Mouse (Mus musculus): ENCODE measurements around the gene Alkal2. TPM values are rescaled to one million over a fixed set of nuclear protein-coding genes. Genes with fewer than 3 reads are reported as not detected.

Alkal2 gene
- polyA plus RNA-seq, 1 experiment from 2014 or later: 6.2 TPM

- ATAC-seq (ENCODE audit: low FRiP score, low TSS enrichment) (no peak), DNase-seq (ENCODE audit: low spot score) (no peak)
- no peaks in the 10 kb centered on the region for H3K36me3 ChIP-seq (ENCODE audit: control insufficient read depth, insufficient read depth, low read length)
- TF ChIP-seq CTCF (IDR thresholded peaks at IDR 0.05; ENCODE audit: low read depth) (no peak), EP300 (optimal IDR thresholded peaks at IDR 0.05) (no peak)
- H3K4me3 ChIP-seq (ENCODE audit: low read depth, low read length): peak overlapping the region; percentile 68
- peak overlapping the region; percentile 82 for H3K9ac ChIP-seq (ENCODE audit: low read length)
- peak overlapping the region; percentile 86 for H3K4me2 ChIP-seq (replicated peaks; ENCODE audit: low read depth)
- no peaks in the 10 kb centered on the region for H3K9me3 ChIP-seq (ENCODE audit: control insufficient read depth, low read length)
- 9% methylated on average over 8 of the region's 8 CpGs for WGBS
- no peaks in the 10 kb centered on the region for H3K27me3 ChIP-seq (ENCODE audit: control insufficient read depth, insufficient read depth, low read length)
- H3K4me1 ChIP-seq (replicated peaks; ENCODE audit: control insufficient read depth, insufficient read depth): peaks cover 5% of the 10 kb centered on the region
- peak overlapping the region; percentile 41; the same call in 1 of the 2 replicates for H3K27ac ChIP-seq (replicated peaks)
These were observed 26.7 kb downstream of the Alkal2 start for GRCm38 (mm10) chr12:30910860-30911259.

- Histone ChIP-seq H3K4me2 (replicated peaks; ENCODE audit: low read depth) (peak within 1 kb of the TSS; percentile 86), H3K27me3 (ENCODE audit: control insufficient read depth, insufficient read depth, low read length) (no peaks in the 10 kb centered on the region), H3K4me3 (ENCODE audit: low read depth, low read length) (peak within 1 kb of the TSS; percentile 68), H3K9me3 (ENCODE audit: control insufficient read depth, low read length) (no peaks in the 10 kb centered on the region), H3K27ac (replicated peaks) (peak within 1 kb of the TSS; percentile 41), H3K4me1 (replicated peaks; ENCODE audit: control insufficient read depth, insufficient read depth) (peaks cover 5% of the 10 kb centered on the region), H3K9ac (ENCODE audit: low read length) (peak within 1 kb of the TSS; percentile 82), H3K36me3 (ENCODE audit: control insufficient read depth, insufficient read depth, low read length) (no peaks in the 10 kb centered on the region)
- WGBS: under 1% methylated on average over 52 of the region's 52 CpGs
- ATAC-seq (ENCODE audit: low FRiP score, low TSS enrichment) (peak; percentile 95), DNase-seq (ENCODE audit: low spot score) (peak; percentile 95)
- TF ChIP-seq CTCF (IDR thresholded peaks at IDR 0.05; ENCODE audit: low read depth): no peak
- TF ChIP-seq EP300 (optimal IDR thresholded peaks at IDR 0.05): no peak
These were observed 27.3 kb downstream of the Alkal2 start, which contains the start of the genes Acp1 and Sh3yl1 for GRCm38 (mm10) chr12:30911261-30912047. TSS of gene Acp1 (minus strand) at chr12:30911589. TSS of gene Sh3yl1 (plus strand) at chr12:30911668.

GRCm38 (mm10) chr12:30912048-30912381 lies 27.9 kb downstream of the Alkal2 start:
- Histone ChIP-seq H3K27ac (replicated peaks) (peak overlapping the region; percentile 41), H3K4me1 (replicated peaks; ENCODE audit: control insufficient read depth, insufficient read depth) (peaks cover 5% of the 10 kb centered on the region), H3K4me3 (ENCODE audit: low read depth, low read length) (peak overlapping the region; percentile 68), H3K27me3 (ENCODE audit: control insufficient read depth, insufficient read depth, low read length) (no peaks in the 10 kb centered on the region), H3K36me3 (ENCODE audit: control insufficient read depth, insufficient read depth, low read length) (no peaks in the 10 kb centered on the region), H3K4me2 (replicated peaks; ENCODE audit: low read depth) (peak overlapping the region; percentile 86), H3K9ac (ENCODE audit: low read length) (peak overlapping the region; percentile 82), H3K9me3 (ENCODE audit: control insufficient read depth, low read length) (no peaks in the 10 kb centered on the region)
- under 1% methylated on average over 18 of the region's 19 CpGs for WGBS
- peak; percentile 94 for ATAC-seq (ENCODE audit: low FRiP score, low TSS enrichment)
- TF ChIP-seq CTCF (IDR thresholded peaks at IDR 0.05; ENCODE audit: low read depth) (no peak), EP300 (optimal IDR thresholded peaks at IDR 0.05) (no peak)
- DNase-seq (ENCODE audit: low spot score): peak; percentile 89

- Histone ChIP-seq H3K36me3 (ENCODE audit: control insufficient read depth, insufficient read depth, low read length) (no peaks in the 10 kb centered on the region), H3K9me3 (ENCODE audit: control insufficient read depth, low read length) (no peaks in the 10 kb centered on the region), H3K4me1 (replicated peaks; ENCODE audit: control insufficient read depth, insufficient read depth) (peaks cover 5% of the 10 kb centered on the region), H3K27me3 (ENCODE audit: control insufficient read depth, insufficient read depth, low read length) (no peaks in the 10 kb centered on the region), H3K4me2 (replicated peaks; ENCODE audit: low read depth) (peak overlapping the region; percentile 86), H3K9ac (ENCODE audit: low read length) (no peak overlapping the region; the same call in 1 of the 2 replicates), H3K27ac (replicated peaks) (peak overlapping the region; percentile 41), H3K4me3 (ENCODE audit: low read depth, low read length) (peak overlapping the region; percentile 68)
- no peak for TF ChIP-seq CTCF (IDR thresholded peaks at IDR 0.05; ENCODE audit: low read depth)
- no peak for TF ChIP-seq EP300 (optimal IDR thresholded peaks at IDR 0.05)
- peak; percentile 45 for DNase-seq (ENCODE audit: low spot score)
- ATAC-seq (ENCODE audit: low FRiP score, low TSS enrichment): peak; percentile 63
- 46% methylated on average over 3 of the region's 3 CpGs for WGBS
These were observed 28.7 kb downstream of the Alkal2 start for GRCm38 (mm10) chr12:30912840-30913239.

GRCm38 (mm10) chr12:30922401-30922800 lies 38.3 kb downstream of the Alkal2 start:
- no peaks in the 10 kb centered on the region for H3K27me3 ChIP-seq (ENCODE audit: control insufficient read depth, insufficient read depth, low read length)
- DNase-seq (ENCODE audit: low spot score) (no peak), ATAC-seq (ENCODE audit: low FRiP score, low TSS enrichment) (no peak)
- WGBS: 81% methylated on average over 3 of the region's 3 CpGs
- H3K4me2 ChIP-seq (replicated peaks; ENCODE audit: low read depth): no peak overlapping the region
- H3K9ac ChIP-seq (ENCODE audit: low read length): no peak overlapping the region
- no peaks in the 10 kb centered on the region for H3K36me3 ChIP-seq (ENCODE audit: control insufficient read depth, insufficient read depth, low read length)
- H3K4me3 ChIP-seq (ENCODE audit: low read depth, low read length): no peak overlapping the region
- no peaks in the 10 kb centered on the region for H3K9me3 ChIP-seq (ENCODE audit: control insufficient read depth, low read length)
- no peaks in the 10 kb centered on the region for H3K4me1 ChIP-seq (replicated peaks; ENCODE audit: control insufficient read depth, insufficient read depth)
- TF ChIP-seq EP300 (optimal IDR thresholded peaks at IDR 0.05): no peak
- TF ChIP-seq CTCF (IDR thresholded peaks at IDR 0.05; ENCODE audit: low read depth): no peak
- no peak overlapping the region for H3K27ac ChIP-seq (replicated peaks)

GRCm38 (mm10) chr12:30928182-30928581 lies 44.1 kb downstream of the Alkal2 start:
- H3K4me2 ChIP-seq (replicated peaks; ENCODE audit: low read depth): no peak overlapping the region
- TF ChIP-seq EP300 (optimal IDR thresholded peaks at IDR 0.05) (no peak), CTCF (IDR thresholded peaks at IDR 0.05; ENCODE audit: low read depth) (no peak)
- no peak for ATAC-seq (ENCODE audit: low FRiP score, low TSS enrichment)
- DNase-seq (ENCODE audit: low spot score): no peak
- no peak overlapping the region for H3K9ac ChIP-seq (ENCODE audit: low read length)
- H3K36me3 ChIP-seq (ENCODE audit: control insufficient read depth, insufficient read depth, low read length): no peaks in the 10 kb centered on the region
- no peaks in the 10 kb centered on the region for H3K9me3 ChIP-seq (ENCODE audit: control insufficient read depth, low read length)
- H3K4me1 ChIP-seq (replicated peaks; ENCODE audit: control insufficient read depth, insufficient read depth): no peaks in the 10 kb centered on the region
- 83% methylated on average over 6 of the region's 6 CpGs for WGBS
- no peak overlapping the region for H3K4me3 ChIP-seq (ENCODE audit: low read depth, low read length)
- no peak overlapping the region for H3K27ac ChIP-seq (replicated peaks)
- no peaks in the 10 kb centered on the region for H3K27me3 ChIP-seq (ENCODE audit: control insufficient read depth, insufficient read depth, low read length)

Measured in stomach, postnatal 0 days (tissue).